Mouse (Mus musculus): ENCODE results near the gene Agbl4. TPM values are rescaled to one million over a fixed set of nuclear protein-coding genes. Genes with fewer than 3 reads are reported as not detected.
A peak's percentile ranks its signal among the peaks of the same experiment; 100 is the strongest.

Gene Agbl4
- polyA plus RNA-seq, 1 experiment from 2014 or later = 1.7 TPM

DNA sequence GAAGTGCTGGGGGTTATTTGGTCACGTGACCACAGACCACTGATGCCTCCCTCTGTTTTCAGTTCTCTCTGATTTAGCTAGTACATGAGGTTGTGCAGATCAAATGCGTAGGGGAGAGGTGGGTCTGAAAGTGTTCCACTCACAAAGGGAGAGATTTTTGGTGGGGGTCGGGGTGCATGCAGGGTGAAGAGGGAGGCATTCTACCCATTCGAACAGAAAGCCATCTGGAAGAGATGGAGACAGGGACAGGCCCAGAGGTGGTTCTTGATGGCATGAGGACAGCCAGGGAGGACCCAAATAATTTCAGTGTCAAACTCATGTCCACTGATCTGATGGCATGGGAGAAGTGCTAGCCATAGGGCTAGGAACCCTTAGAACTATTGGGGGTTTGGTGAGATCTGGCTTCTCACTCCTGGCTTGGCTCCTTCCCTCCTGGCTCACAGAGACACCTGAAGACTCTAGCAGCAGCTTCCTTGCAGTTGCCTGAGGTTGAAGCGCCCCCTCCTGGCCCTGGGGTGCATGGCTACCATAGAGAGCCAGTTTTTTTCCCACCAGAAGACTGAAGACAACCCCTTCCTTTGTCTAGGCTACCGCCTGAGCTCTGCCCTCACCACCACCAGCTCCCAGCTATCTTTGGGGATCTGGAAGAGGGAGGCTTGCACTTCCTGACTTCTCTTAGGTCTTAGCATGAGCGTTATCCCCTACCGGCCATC is 1228.8 kb downstream of the Agbl4 start:
- Histone ChIP-seq H3K36me3 (no peaks in the 10 kb centered on the region), H3K4me2 (no peak overlapping the region), H3K4me1 (replicated peaks) (no peaks in the 10 kb centered on the region), H3K27me3 (no peaks in the 10 kb centered on the region), H3K9me3 (no peaks in the 10 kb centered on the region), H3K9ac (no peak overlapping the region), H3K4me3 (no peak overlapping the region), H3K27ac (replicated peaks) (no peak overlapping the region)
- WGBS = 44% methylated on average over 8 of the region's 8 CpGs
- peak; percentile 67 for ATAC-seq (ENCODE audit: low read depth)

DNA sequence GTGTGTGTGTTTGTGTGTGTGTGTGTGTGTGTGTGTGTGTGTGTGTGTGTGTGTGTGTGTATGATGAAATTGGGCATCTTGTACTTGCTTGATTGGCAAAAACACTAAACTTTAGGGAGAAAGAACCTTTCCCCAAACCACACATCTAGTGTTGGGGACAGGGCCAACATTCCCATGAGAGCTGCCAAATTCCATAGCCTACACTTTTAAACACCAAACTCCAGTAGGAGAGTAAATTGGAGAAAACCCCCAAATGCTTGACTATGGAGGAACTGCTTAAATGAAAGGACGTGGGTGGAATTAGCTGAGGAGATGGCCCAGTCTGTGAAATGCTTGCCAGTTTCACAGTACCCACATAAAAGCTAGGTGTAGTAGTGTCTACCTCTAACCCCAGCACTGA is 1235.2 kb downstream of the Agbl4 start:
- Histone ChIP-seq H3K9ac (no peak overlapping the region), H3K36me3 (no peaks in the 10 kb centered on the region), H3K4me2 (no peak overlapping the region), H3K27ac (replicated peaks) (no peak overlapping the region), H3K9me3 (no peaks in the 10 kb centered on the region), H3K4me1 (replicated peaks) (no peaks in the 10 kb centered on the region), H3K4me3 (no peak overlapping the region), H3K27me3 (no peaks in the 10 kb centered on the region)
- no peak for ATAC-seq (ENCODE audit: low read depth)
- 94% methylated on average over 1 of the region's 1 CpGs for WGBS

DNA sequence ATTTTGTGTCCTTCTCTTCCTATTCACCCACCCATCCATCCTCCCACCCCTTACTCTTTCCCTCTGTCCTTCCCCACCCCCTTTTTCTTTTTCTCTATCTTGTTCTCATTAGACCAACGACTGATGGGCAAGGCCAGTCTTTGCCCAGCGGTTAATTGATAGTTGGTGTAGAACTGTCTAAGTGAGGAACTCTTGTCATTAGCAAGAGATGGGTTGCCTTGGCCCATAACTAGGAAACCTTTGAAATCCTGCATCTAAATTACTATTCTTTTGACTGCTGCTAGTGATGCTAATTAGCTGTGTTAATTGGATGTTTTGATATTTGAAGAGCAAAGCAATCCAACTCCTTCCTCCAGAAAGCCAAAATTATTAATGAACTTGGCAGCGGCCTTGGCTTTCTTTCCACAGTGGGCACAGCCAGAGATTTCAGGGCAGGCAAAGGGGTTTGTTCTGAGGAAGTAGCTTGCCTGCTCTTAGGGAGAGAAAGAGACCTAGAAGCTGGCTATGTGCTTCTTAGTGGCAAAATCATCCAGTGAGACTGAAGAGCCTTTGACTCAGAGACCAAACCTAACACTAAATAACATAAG is 1238.2 kb downstream of the Agbl4 start:
- no peaks in the 10 kb centered on the region for H3K27me3 ChIP-seq
- H3K9ac ChIP-seq = no peak overlapping the region
- 93% methylated on average over 3 of the region's 3 CpGs for WGBS
- no peak overlapping the region for H3K4me3 ChIP-seq
- no peaks in the 10 kb centered on the region for H3K36me3 ChIP-seq
- H3K9me3 ChIP-seq = no peaks in the 10 kb centered on the region
- H3K4me1 ChIP-seq (replicated peaks) = no peaks in the 10 kb centered on the region
- no peak overlapping the region for H3K27ac ChIP-seq (replicated peaks)
- H3K4me2 ChIP-seq = no peak overlapping the region
- no peak for ATAC-seq (ENCODE audit: low read depth)

DNA sequence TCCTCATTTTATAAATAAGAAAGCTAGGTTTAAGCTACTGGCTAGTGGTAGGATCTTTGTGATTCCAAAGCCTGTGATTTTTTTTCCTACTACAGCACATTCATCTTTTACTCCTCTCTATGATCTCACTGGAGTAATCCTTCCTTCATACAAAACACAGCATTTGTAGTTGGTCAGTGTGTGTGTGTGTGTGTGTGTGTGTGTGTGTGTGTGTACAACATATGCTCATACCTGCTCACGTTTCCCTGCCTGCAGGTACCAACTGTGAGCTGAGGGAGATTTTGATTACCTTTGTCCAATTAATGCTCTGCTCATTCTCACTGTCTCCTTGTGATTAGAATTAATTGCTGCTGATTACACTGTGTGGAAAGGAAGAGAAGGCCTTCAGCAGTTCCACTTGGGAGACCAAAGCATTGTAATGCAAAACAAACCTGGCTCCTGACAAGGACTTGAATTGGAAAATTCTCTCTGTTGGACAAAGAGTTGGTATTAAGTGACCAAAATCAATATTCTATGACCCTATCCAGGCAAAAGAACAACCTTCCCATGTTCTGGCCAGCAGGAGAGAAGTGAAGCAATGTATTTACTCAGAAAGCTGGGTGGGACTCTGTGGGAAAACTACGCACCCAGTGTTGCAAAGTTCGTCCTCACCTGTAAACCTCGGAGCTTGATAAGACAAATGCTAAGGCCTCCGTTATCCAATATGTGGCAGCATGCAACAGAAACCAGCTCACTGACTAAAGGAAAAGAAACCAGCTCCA is 1241.7 kb downstream of the Agbl4 start:
- no peak for ATAC-seq (ENCODE audit: low read depth)
- Histone ChIP-seq H3K4me1 (replicated peaks) (no peaks in the 10 kb centered on the region), H3K27ac (replicated peaks) (no peak overlapping the region), H3K27me3 (no peaks in the 10 kb centered on the region), H3K36me3 (no peaks in the 10 kb centered on the region), H3K4me3 (no peak overlapping the region), H3K4me2 (no peak overlapping the region), H3K9me3 (no peaks in the 10 kb centered on the region), H3K9ac (no peak overlapping the region)
- WGBS = 85% methylated on average over 5 of the region's 5 CpGs

DNA sequence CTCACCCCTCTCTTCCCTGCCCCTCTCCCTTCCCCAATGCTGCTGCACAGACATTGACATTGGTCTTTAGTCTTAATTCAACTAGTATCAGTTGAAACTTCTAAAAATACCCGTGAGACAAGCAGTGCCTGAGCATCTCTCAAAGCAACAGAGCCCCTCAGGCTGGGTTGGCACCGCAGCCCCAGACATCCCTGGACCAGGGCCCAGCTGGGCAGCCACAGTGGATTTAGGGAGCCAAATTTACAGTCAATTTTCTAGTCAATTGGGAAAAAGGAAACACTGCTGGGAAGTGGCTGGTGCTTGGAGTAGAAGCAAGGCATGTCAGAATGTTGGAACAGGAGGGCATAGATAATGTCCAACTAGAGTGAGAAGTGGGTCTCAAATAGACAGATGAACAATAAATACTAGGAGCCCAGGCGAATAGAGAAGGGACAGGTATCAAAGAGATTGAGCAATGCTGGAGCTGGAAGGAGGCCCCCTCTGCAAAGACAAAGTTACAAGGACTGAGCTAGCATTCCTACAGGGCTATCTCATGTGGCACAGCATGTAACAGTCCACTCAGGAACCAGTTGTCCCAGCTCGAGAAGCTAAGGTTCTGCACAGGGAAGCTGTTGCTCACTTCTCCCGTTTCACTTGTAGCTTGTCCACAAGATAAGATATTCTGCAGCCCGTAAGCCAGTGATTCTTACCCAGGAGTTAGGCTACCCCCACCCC is 1247.8 kb downstream of the Agbl4 start:
- Histone ChIP-seq H3K9me3 (no peaks in the 10 kb centered on the region), H3K4me2 (no peak overlapping the region), H3K4me1 (replicated peaks) (no peaks in the 10 kb centered on the region; the same call in 1 of the 2 replicates), H3K27ac (replicated peaks) (no peak overlapping the region), H3K36me3 (no peaks in the 10 kb centered on the region), H3K27me3 (no peaks in the 10 kb centered on the region), H3K9ac (no peak overlapping the region), H3K4me3 (no peak overlapping the region)
- ATAC-seq (ENCODE audit: low read depth) = peak; percentile 23
- 77% methylated on average over 6 of the region's 6 CpGs for WGBS

DNA sequence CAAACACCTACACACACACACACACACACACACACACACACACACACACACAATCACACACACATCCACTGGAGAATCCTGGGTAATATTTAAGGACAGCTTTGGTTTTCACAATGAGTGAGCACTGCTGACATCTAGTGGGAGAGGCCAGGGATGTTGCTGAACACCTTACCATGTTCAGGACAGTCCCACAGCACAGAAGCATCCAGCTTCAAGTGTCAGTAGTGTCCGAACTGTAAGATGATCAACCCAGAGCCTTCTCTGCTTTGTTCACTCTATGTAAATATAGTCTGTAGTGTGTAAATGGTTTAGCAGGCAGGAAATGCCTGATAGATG is 1248.3 kb downstream of the Agbl4 start:
- H3K27me3 ChIP-seq = no peaks in the 10 kb centered on the region

DNA sequence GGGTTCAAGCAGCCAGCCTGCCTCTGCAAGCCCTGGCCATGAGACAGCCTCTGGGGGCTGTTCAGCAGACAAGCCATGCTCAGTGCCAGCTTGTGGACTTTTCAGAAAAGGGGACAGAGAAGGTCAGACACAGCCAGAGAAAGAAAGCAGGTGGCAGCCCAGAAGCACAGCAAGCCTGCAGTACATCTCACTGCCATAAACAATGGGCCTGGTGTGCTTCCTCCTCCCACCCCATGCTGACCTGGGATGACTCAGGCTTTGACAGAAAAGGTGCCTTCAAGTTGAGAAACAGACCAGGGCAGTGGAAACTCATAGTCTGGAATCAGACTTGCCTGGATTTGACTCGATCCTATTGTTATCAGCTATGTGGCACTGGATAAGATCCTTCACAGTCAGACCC is 1256.0 kb downstream of the Agbl4 start:
- H3K4me2 ChIP-seq = no peak overlapping the region
- WGBS = 73% methylated on average over 1 of the region's 1 CpGs

More for the DNA sequence above, 1248.3 kb downstream of the Agbl4 start:
- no peaks in the 10 kb centered on the region for H3K36me3 ChIP-seq
- H3K4me3 ChIP-seq = no peak overlapping the region
- H3K27ac ChIP-seq (replicated peaks) = no peak overlapping the region
- peak; percentile 76 for ATAC-seq (ENCODE audit: low read depth)
- no peak overlapping the region for H3K4me2 ChIP-seq
- H3K9ac ChIP-seq = no peak overlapping the region
- no peaks in the 10 kb centered on the region; the same call in 1 of the 2 replicates for H3K4me1 ChIP-seq (replicated peaks)
- WGBS = 58% methylated on average over 1 of the region's 1 CpGs
- H3K9me3 ChIP-seq = no peaks in the 10 kb centered on the region

DNA sequence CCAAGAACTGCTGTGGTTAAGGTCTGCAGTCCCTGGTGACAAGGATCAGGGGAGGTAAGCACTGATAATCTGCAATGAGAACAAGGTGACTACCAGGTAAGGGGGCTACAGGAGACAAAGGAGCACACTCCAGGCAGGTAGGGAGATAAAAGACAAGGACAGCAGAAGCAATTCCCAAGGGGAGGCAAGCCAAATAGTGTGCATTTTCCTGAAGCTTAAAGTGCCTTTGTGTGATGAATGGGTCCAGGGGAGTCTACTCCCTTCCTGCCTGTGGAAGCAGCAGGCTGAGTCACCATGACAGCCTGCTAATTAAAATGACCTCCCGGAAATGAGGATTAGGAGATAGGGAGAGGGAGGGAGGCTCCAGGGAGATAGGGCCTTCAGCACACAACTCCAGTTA is 1266.3 kb downstream of the Agbl4 start:
- H3K4me3 ChIP-seq = no peak overlapping the region
- H3K36me3 ChIP-seq = no peaks in the 10 kb centered on the region
- H3K9me3 ChIP-seq = no peaks in the 10 kb centered on the region
- no peaks in the 10 kb centered on the region for H3K27me3 ChIP-seq
- WGBS = 9% methylated on average over 1 of the region's 1 CpGs
- peak; percentile 78; the same call in 1 of the 2 replicates for ATAC-seq (ENCODE audit: low read depth)
- peak overlapping the region; percentile 52 for H3K27ac ChIP-seq (replicated peaks)
- no peak overlapping the region for H3K4me2 ChIP-seq
- H3K9ac ChIP-seq = no peak overlapping the region
- peaks cover 16% of the 10 kb centered on the region for H3K4me1 ChIP-seq (replicated peaks)

More for the DNA sequence above, 1256.0 kb downstream of the Agbl4 start:
- Histone ChIP-seq H3K9me3 (no peaks in the 10 kb centered on the region), H3K9ac (no peak overlapping the region), H3K36me3 (no peaks in the 10 kb centered on the region), H3K27ac (replicated peaks) (no peak overlapping the region), H3K4me3 (no peak overlapping the region), H3K4me1 (replicated peaks) (peaks cover 4% of the 10 kb centered on the region; the same call in 1 of the 2 replicates), H3K27me3 (no peaks in the 10 kb centered on the region)
- ATAC-seq (ENCODE audit: low read depth) = no peak

DNA sequence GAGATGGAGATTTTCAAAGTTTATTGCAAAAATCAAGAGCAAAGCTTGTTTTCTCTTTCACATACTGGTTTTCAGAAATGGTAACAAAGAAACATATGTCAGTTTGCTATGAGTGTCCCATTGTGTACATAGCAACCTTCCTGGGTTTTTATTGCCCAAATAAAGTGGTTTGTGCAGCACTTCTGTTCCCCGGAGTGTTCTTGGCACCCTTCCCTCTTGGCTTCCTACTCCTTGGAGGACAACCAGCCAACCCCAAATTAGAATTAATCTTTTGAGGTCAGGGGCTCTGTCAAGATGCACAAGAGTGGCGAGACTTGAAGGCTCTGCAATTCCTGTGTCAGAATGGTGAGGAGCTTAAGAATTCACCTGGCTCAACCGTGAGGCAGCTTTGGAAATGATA is 1266.7 kb downstream of the Agbl4 start:
- H3K27ac ChIP-seq (replicated peaks) = peak overlapping the region; percentile 52
- WGBS = 38% methylated on average over 3 of the region's 3 CpGs
- H3K9ac ChIP-seq = no peak overlapping the region
- no peaks in the 10 kb centered on the region for H3K27me3 ChIP-seq
- peaks cover 16% of the 10 kb centered on the region for H3K4me1 ChIP-seq (replicated peaks)
- H3K4me3 ChIP-seq = no peak overlapping the region
- ATAC-seq (ENCODE audit: low read depth) = 0 out of 2 replicates have a peak, but pooled peaks have one; percentile 25
- H3K9me3 ChIP-seq = no peaks in the 10 kb centered on the region
- H3K4me2 ChIP-seq = no peak overlapping the region
- no peaks in the 10 kb centered on the region for H3K36me3 ChIP-seq

DNA sequence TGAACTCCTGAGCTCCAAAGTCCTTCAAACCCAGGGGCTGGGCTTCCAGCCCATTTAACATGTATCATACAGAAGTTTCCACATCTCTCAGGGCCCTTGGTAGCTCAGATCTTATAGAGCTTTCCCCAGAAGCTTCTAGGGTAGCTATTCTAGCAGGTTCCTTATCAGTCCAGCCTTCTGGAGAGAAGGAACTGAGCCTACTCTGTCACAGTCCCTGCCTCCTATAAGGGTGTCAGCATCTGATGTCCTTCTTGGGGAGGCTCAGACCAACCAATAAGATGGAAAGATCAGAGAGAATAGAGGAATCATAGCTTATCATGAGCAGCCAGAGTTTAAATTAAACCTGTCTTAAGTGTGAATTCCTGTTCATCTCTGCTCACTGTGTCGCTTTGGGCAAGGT is 1269.3 kb downstream of the Agbl4 start:
- no peaks in the 10 kb centered on the region for H3K27me3 ChIP-seq
- H3K9me3 ChIP-seq = no peaks in the 10 kb centered on the region
- 66% methylated on average over 1 of the region's 1 CpGs for WGBS
- no peak for ATAC-seq (ENCODE audit: low read depth)
- H3K36me3 ChIP-seq = no peaks in the 10 kb centered on the region
- H3K27ac ChIP-seq (replicated peaks) = no peak overlapping the region
- no peak overlapping the region for H3K4me2 ChIP-seq
- no peak overlapping the region for H3K4me3 ChIP-seq
- no peak overlapping the region for H3K9ac ChIP-seq
- peaks cover 35% of the 10 kb centered on the region for H3K4me1 ChIP-seq (replicated peaks)

DNA sequence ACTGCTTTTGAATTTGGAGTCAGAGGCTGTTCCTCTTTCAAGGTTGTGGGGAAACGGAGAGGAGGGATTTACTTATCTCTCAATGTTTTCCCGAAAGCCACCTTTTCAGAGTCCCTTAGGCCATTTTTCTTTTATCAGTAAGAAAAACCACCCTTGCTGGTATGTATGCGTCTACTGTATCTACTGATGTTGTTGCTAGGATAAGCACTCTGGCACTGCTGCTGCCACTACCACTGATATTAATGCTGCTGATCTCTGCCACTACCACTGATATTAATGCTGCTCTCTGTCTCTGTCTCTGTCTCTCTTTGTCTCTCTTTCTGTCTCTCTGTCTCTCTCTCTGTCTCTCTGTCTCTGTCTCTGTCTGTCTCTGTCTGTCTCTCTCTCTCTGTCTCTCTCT is 1271.9 kb downstream of the Agbl4 start:
- H3K9me3 ChIP-seq = no peaks in the 10 kb centered on the region
- H3K27me3 ChIP-seq = no peaks in the 10 kb centered on the region
- no peak for ATAC-seq (ENCODE audit: low read depth)
- H3K4me2 ChIP-seq = no peak overlapping the region
- H3K4me3 ChIP-seq = no peak overlapping the region
- H3K27ac ChIP-seq (replicated peaks) = no peak overlapping the region
- peaks cover 21% of the 10 kb centered on the region for H3K4me1 ChIP-seq (replicated peaks)
- 89% methylated on average over 3 of the region's 3 CpGs for whole genome bisulfite sequencing
- H3K36me3 ChIP-seq = no peaks in the 10 kb centered on the region
- H3K9ac ChIP-seq = no peak overlapping the region

Measured in neural tube, embryonic 13.5 days (tissue).